In the genomic region with DNA sequence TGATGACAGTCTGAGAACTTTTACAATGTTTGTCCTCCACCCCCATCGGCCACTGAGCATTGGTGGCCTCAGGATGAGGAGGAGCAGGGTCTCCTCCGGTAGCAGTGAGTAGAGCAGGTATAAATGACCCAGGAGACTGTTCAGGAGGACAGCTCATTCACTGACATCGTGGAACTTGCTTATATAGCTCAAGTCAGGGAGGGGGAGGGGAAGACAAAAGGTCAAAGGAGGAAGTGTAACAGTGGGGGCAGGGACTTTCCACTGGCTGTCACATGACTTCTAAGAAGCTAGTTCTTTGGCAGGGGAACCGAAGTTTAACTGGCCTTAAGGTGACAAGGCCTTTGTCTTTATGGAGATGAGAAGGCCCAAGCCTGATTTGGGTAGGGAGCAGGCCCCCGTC, we compare ENCODE assay signal across 8 mouse cellular contexts. TPM values are rescaled to one million over a fixed set of nuclear protein-coding genes. Genes with fewer than 3 reads are reported as not detected.
DNase-seq lines count a peak whose midpoint lies in the region; ATAC-seq and TF ChIP-seq lines count a peak whose summit lies in the region.

No protein-coding gene starts in this region.

- no peaks in the 10 kb centered on the region for H3K36me3 ChIP-seq in heart, embryonic 12.5 days
- no peaks in the 10 kb centered on the region for H3K36me3 ChIP-seq in ES-Bruce4 (ENCODE audit: control insufficient read depth, insufficient read depth, low read length, poor library complexity, severe bottlenecking)

- TF ChIP-seq POLR2A in ES-Bruce4 (IDR thresholded peaks at IDR 0.05; ENCODE audit: insufficient read depth, low read length) = no peak

- 63% methylated on average over 5 of the region's 5 CpGs for WGBS in heart, embryonic 12.5 days

- H3K27ac ChIP-seq in heart, embryonic 12.5 days (ENCODE audit: poor library complexity, severe bottlenecking) = no peak overlapping the region
- no peak overlapping the region for H3K27ac ChIP-seq in ES-Bruce4 (ENCODE audit: insufficient read depth, low read length)

- peaks cover 5% of the 10 kb centered on the region; the same call in 1 of the 2 replicates for H3K4me1 ChIP-seq in heart, embryonic 12.5 days (replicated peaks)
- H3K4me1 ChIP-seq in ES-Bruce4 (ENCODE audit: control insufficient read depth, insufficient read depth, low read length) = peaks cover 11% of the 10 kb centered on the region

- peak; percentile 40 to 47 for DNase-seq in heart, adult 9 months (ENCODE audit: low spot score in 2 of 2)
- peak; percentile 49 to 53 for DNase-seq in kidney, postnatal 36 days
- peak; percentile 72 to 77 for DNase-seq in spleen, adult 18-20 months
- DNase-seq in testis, postnatal 10 days (ENCODE audit: low spot score) = no peak
- no peak for DNase-seq in urinary bladder, postnatal 4 days (ENCODE audit: low spot score in 2 of 2)
- DNase-seq in urinary bladder, postnatal 14 days (ENCODE audit: low spot score) = no peak

- ATAC-seq in heart, embryonic 12.5 days (ENCODE audit: insufficient number of reproducible peaks, low FRiP score) = no peak; the same call in 1 of the 2 replicates

- no peak overlapping the region for H3K4me3 ChIP-seq in heart, embryonic 12.5 days
- H3K4me3 ChIP-seq in ES-Bruce4 (ENCODE audit: low read depth, low read length) = no peak overlapping the region

- H3K27me3 ChIP-seq in heart, embryonic 12.5 days (replicated peaks) = no peaks in the 10 kb centered on the region
- no peaks in the 10 kb centered on the region for H3K27me3 ChIP-seq in ES-Bruce4 (ENCODE audit: control insufficient read depth, insufficient read depth, low read length, poor library complexity, severe bottlenecking)

- no peak overlapping the region for H3K9ac ChIP-seq in heart, embryonic 12.5 days
- no peak overlapping the region for H3K9ac ChIP-seq in ES-Bruce4 (ENCODE audit: low read depth, poor library complexity, severe bottlenecking)

- H3K9me3 ChIP-seq in heart, embryonic 12.5 days (replicated peaks) = peaks cover 3% of the 10 kb centered on the region
- no peaks in the 10 kb centered on the region for H3K9me3 ChIP-seq in ES-Bruce4 (replicated peaks; ENCODE audit: control insufficient read depth, insufficient read depth, low read length, poor library complexity, severe bottlenecking)

- H3K4me2 ChIP-seq in heart, embryonic 12.5 days = no peak overlapping the region

- TF ChIP-seq EP300 in ES-Bruce4 (IDR thresholded peaks at IDR 0.05; ENCODE audit: insufficient read depth, low read depth, low read length) = peak; percentile 56; the same call in 1 of the 2 replicates

- no peak for TF ChIP-seq CTCF in ES-Bruce4 (IDR thresholded peaks at IDR 0.05; ENCODE audit: low read depth, low read length)

RNA-seq across cellular contexts. Expression of a gene that starts 8.2 kb away (rescaled TPM):
- 51.0 and 51.5 TPM in 2 replicates for polyA plus RNA-seq in heart, embryonic 12.5 days (2016; fragmentation: Nextera tagmentation; extraction: Ambion mirVana)
- polyA plus RNA-seq in ES-Bruce4 (2011; ENCODE audit: insufficient read depth, insufficient read length, low read depth, missing spikeins) = 110 and 114 TPM in 2 replicates

Comparison
In these comparisons a context has a peak if more than half of its experiments do, and no peak if none do; other contexts are left out.
1. DNase-seq: peak in heart, adult 9 months (2 of 2), kidney, postnatal 36 days (2 of 2) and spleen, adult 18-20 months (2 of 2); none in testis, postnatal 10 days (single experiment), urinary bladder, postnatal 4 days (0 of 2) and urinary bladder, postnatal 14 days (single experiment).